ENCODE assay signal across 23 mouse cellular contexts in genomic region chr2:140255595-140256141, GRCm38 (mm10).
DNase-seq lines count a peak whose midpoint lies in the region; ATAC-seq and TF ChIP-seq lines count a peak whose summit lies in the region.
"Had no signal": no experiment of that assay in that cellular context is flagged by ENCODE, and none has a peak within 500 bp of the region (broad histone marks: within the 10 kb centered on the region; RNA-seq: fewer than 3 reads in every experiment).

No protein-coding gene starts in this region.

- H3K27ac ChIP-seq in forebrain, embryonic 13.5 days, result no peak overlapping the region
- H3K27ac ChIP-seq in forebrain, embryonic 10.5 days, result no peak overlapping the region
- peak overlapping the region; percentile 37; the same call in 1 of the 2 replicates for H3K27ac ChIP-seq in forebrain, embryonic 15.5 days (replicated peaks)
- peak overlapping the region; percentile 64; the same call in 1 of the 2 replicates for H3K27ac ChIP-seq in forebrain, postnatal 0 days (ENCODE audit: low read depth, low read length)
- H3K27ac ChIP-seq: embryonic facial prominence, embryonic 13.5 days; embryonic facial prominence, embryonic 15.5 days; gastrocnemius, adult 2 months had no signal

- H3K4me2 ChIP-seq in forebrain, embryonic 13.5 days, result no peak overlapping the region
- H3K4me2 ChIP-seq in forebrain, embryonic 15.5 days (replicated peaks), result no peak overlapping the region
- H3K4me2 ChIP-seq in forebrain, postnatal 0 days (ENCODE audit: low read depth), result no peak overlapping the region
- H3K4me2 ChIP-seq: embryonic facial prominence, embryonic 13.5 days; embryonic facial prominence, embryonic 15.5 days had no signal

- no peaks in the 10 kb centered on the region for H3K27me3 ChIP-seq in forebrain, embryonic 13.5 days
- no peaks in the 10 kb centered on the region for H3K27me3 ChIP-seq in forebrain, embryonic 10.5 days (ENCODE audit: poor library complexity, severe bottlenecking)
- H3K27me3 ChIP-seq in forebrain, embryonic 15.5 days, result no peaks in the 10 kb centered on the region
- H3K27me3 ChIP-seq in forebrain, postnatal 0 days (ENCODE audit: insufficient read depth, low read length), result no peaks in the 10 kb centered on the region
- H3K27me3 ChIP-seq: embryonic facial prominence, embryonic 13.5 days; embryonic facial prominence, embryonic 15.5 days had no signal

- no peaks in the 10 kb centered on the region for H3K36me3 ChIP-seq in forebrain, embryonic 13.5 days (ENCODE audit: poor library complexity, severe bottlenecking)
- no peaks in the 10 kb centered on the region for H3K36me3 ChIP-seq in forebrain, embryonic 10.5 days (replicated peaks)
- no peaks in the 10 kb centered on the region for H3K36me3 ChIP-seq in forebrain, embryonic 15.5 days
- no peaks in the 10 kb centered on the region for H3K36me3 ChIP-seq in forebrain, postnatal 0 days (ENCODE audit: insufficient read depth)
- H3K36me3 ChIP-seq: embryonic facial prominence, embryonic 13.5 days; embryonic facial prominence, embryonic 15.5 days had no signal

- no peak for TF ChIP-seq CTCF in forebrain, postnatal 0 days (IDR thresholded peaks at IDR 0.05; ENCODE audit: low read depth)

- no peak for DNase-seq in forebrain, embryonic 10.5 days (ENCODE audit: extremely low spot score, low spot score)
- DNase-seq in brain, embryonic 18.5 days (ENCODE audit: low read depth, low spot score), result peak; percentile 32
- no peak for DNase-seq in forebrain, postnatal 0 days
- no peak for DNase-seq in natural killer cell, adult 2 months (ENCODE audit: low spot score in 2 of 2)
- no peak for DNase-seq in right cerebral cortex, postnatal 25 days
- no peak for DNase-seq in adrenal gland, postnatal 25 days
- DNase-seq: adrenal gland, adult 8-10 months; adrenal gland, postnatal 14 days; cerebellum, adult 11 months; cerebellum, adult 18-20 months; cerebellum, adult 8-10 months; cerebellum, adult 9-11 months; cerebellum, postnatal 14 days; cerebellum, postnatal 36 days; embryo, embryonic 11 days; gastrocnemius, adult 2 months had no signal

- H3K9ac ChIP-seq in forebrain, embryonic 13.5 days, result no peak overlapping the region
- no peak overlapping the region for H3K9ac ChIP-seq in forebrain, embryonic 15.5 days (replicated peaks)
- no peak overlapping the region for H3K9ac ChIP-seq in forebrain, postnatal 0 days
- H3K9ac ChIP-seq: embryonic facial prominence, embryonic 13.5 days; embryonic facial prominence, embryonic 15.5 days had no signal

- peaks cover 6% of the 10 kb centered on the region; the same call in 1 of the 2 replicates for H3K4me1 ChIP-seq in forebrain, embryonic 13.5 days
- no peaks in the 10 kb centered on the region for H3K4me1 ChIP-seq in forebrain, embryonic 10.5 days
- peaks cover 9% of the 10 kb centered on the region for H3K4me1 ChIP-seq in forebrain, embryonic 15.5 days
- H3K4me1 ChIP-seq in forebrain, postnatal 0 days (ENCODE audit: insufficient read depth), result no peaks in the 10 kb centered on the region
- H3K4me1 ChIP-seq: embryonic facial prominence, embryonic 15.5 days had no signal

- H3K9me3 ChIP-seq in forebrain, embryonic 13.5 days (replicated peaks), result no peaks in the 10 kb centered on the region
- H3K9me3 ChIP-seq in forebrain, embryonic 10.5 days, result no peaks in the 10 kb centered on the region
- H3K9me3 ChIP-seq in forebrain, embryonic 15.5 days, result no peaks in the 10 kb centered on the region
- no peaks in the 10 kb centered on the region for H3K9me3 ChIP-seq in forebrain, postnatal 0 days (ENCODE audit: low read length)
- H3K9me3 ChIP-seq: embryonic facial prominence, embryonic 13.5 days; embryonic facial prominence, embryonic 15.5 days had no signal

- WGBS in forebrain, embryonic 13.5 days, result 60% methylated on average over 2 of the region's 2 CpGs
- 86% methylated on average over 2 of the region's 2 CpGs for WGBS in forebrain, embryonic 10.5 days
- WGBS in forebrain, embryonic 15.5 days, result 49% methylated on average over 2 of the region's 2 CpGs
- 44% methylated on average over 2 of the region's 2 CpGs for WGBS in forebrain, postnatal 0 days

- ATAC-seq in forebrain, embryonic 13.5 days, result peak; percentile 54; the same call in 1 of the 2 replicates
- ATAC-seq in forebrain, embryonic 15.5 days (replicated peaks), result peak; percentile 72
- peak; percentile 70 for ATAC-seq in forebrain, postnatal 0 days
- ATAC-seq: activated CD4-positive, CD25-positive, alpha-beta regulatory T cell, adult 4 months; Patski had no signal

- H3K4me3 ChIP-seq in forebrain, embryonic 13.5 days, result no peak overlapping the region
- no peak overlapping the region for H3K4me3 ChIP-seq in forebrain, embryonic 10.5 days
- no peak overlapping the region for H3K4me3 ChIP-seq in forebrain, embryonic 15.5 days
- no peak overlapping the region for H3K4me3 ChIP-seq in forebrain, postnatal 0 days (ENCODE audit: low read depth, low read length)
- H3K4me3 ChIP-seq: embryonic facial prominence, embryonic 13.5 days; embryonic facial prominence, embryonic 15.5 days; erythroblast, embryonic 14.5 days; gastrocnemius, adult 2 months had no signal

Comparison
In these comparisons a context has a peak if more than half of its experiments do, and no peak if none do; other contexts are left out.
1. H3K27ac ChIP-seq: peak in forebrain, embryonic 15.5 days (single experiment) and forebrain, postnatal 0 days (single experiment); none in forebrain, embryonic 13.5 days (single experiment) and forebrain, embryonic 10.5 days (single experiment).
2. Peak in every context shown above with its lines, with median percentiles within 50 percentile points of each other: ATAC-seq.